Mouse (Mus musculus): Measurements from ENCODE around the gene Krtap3-3. TPM values are rescaled to one million over a fixed set of nuclear protein-coding genes. Genes with fewer than 3 reads are reported as not detected.

Gene Krtap3-3
- polyA plus RNA-seq, 1 experiment: not detected

- TF ChIP-seq CTCF (IDR thresholded peaks at IDR 0.05; ENCODE audit: borderline replicate concordance, extremely low read depth, insufficient read depth, insufficient read length): no peak
- TF ChIP-seq POLR2A (IDR thresholded peaks at IDR 0.05; ENCODE audit: borderline replicate concordance, extremely low read depth, insufficient read depth, insufficient read length, poor library complexity, severe bottlenecking): no peak
- DNase-seq (ENCODE audit: low read depth): no peak
Observed at GRCm38 (mm10) chr11:99559366-99559765, 8.7 kb upstream of the Krtap3-3 start, which contains the start of gene Gm11939. TSS of gene Gm11939 (minus strand) at chr11:99559466.

GRCm38 (mm10) chr11:99557976-99558745 lies 7.5 kb upstream of the Krtap3-3 start:
- no peak for TF ChIP-seq POLR2A (IDR thresholded peaks at IDR 0.05; ENCODE audit: borderline replicate concordance, extremely low read depth, insufficient read depth, insufficient read length, poor library complexity, severe bottlenecking)
- TF ChIP-seq CTCF (IDR thresholded peaks at IDR 0.05; ENCODE audit: borderline replicate concordance, extremely low read depth, insufficient read depth, insufficient read length): no peak
- no peak for DNase-seq (ENCODE audit: low read depth)

DNA sequence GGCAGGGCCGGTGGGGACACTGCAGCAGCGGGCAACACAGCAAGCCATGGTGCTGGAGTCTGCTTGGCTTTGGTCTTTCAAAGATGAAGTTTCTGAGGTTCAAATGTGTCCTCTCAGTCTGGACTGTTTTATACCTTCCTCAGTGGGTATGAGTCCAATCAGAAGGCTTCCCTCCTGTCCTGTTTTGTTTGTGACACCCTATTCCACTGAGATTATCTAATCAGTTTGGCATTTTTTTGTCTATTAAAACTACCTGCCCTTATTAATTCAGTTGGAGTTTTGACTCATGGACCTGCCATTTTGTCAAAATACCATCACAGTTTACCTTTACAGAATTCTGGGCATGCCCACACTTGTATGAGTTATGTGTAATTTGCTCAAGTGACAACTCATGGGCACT lies 6.1 kb upstream of the Krtap3-3 start, which contains the start of gene Krtap3-2:
TSS of gene Krtap3-2 (minus strand) at position 101 of the 400 bp plus-strand sequence.
- no peak for DNase-seq (ENCODE audit: low read depth)
- TF ChIP-seq CTCF (IDR thresholded peaks at IDR 0.05; ENCODE audit: borderline replicate concordance, extremely low read depth, insufficient read depth, insufficient read length) (no peak), POLR2A (IDR thresholded peaks at IDR 0.05; ENCODE audit: borderline replicate concordance, extremely low read depth, insufficient read depth, insufficient read length, poor library complexity, severe bottlenecking) (no peak)

GRCm38 (mm10) chr11:99556195-99556594 lies 5.5 kb upstream of the Krtap3-3 start:
- no peak for DNase-seq (ENCODE audit: low read depth)
- TF ChIP-seq CTCF (IDR thresholded peaks at IDR 0.05; ENCODE audit: borderline replicate concordance, extremely low read depth, insufficient read depth, insufficient read length) (no peak), POLR2A (IDR thresholded peaks at IDR 0.05; ENCODE audit: borderline replicate concordance, extremely low read depth, insufficient read depth, insufficient read length, poor library complexity, severe bottlenecking) (no peak)

GRCm38 (mm10) chr11:99547892-99548291 lies 2.8 kb downstream of the Krtap3-3 start:
- TF ChIP-seq POLR2A (IDR thresholded peaks at IDR 0.05; ENCODE audit: borderline replicate concordance, extremely low read depth, insufficient read depth, insufficient read length, poor library complexity, severe bottlenecking) (no peak), CTCF (IDR thresholded peaks at IDR 0.05; ENCODE audit: borderline replicate concordance, extremely low read depth, insufficient read depth, insufficient read length) (no peak)
- DNase-seq (ENCODE audit: low read depth): no peak

DNA sequence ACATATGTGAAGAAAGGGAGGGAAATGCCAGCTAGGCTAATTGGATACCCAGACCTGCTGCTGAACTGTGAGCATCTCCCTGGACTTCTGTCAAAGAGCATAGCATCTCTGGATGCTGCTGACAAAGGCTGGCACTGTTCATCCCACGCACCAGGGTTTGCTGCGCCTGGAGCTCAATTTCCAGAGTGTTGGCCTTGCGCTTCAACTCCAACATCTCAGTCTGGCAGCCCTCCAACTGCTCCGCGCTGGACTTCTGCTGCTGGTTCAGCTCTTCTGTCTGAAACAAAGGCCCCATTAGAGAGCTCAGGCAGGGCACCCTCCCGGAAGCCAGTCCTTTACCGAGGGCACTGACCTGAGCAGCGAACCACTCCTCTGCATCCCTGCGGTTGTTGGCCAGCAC lies 10.9 kb downstream of the Krtap3-3 start:
- TF ChIP-seq POLR2A (IDR thresholded peaks at IDR 0.05; ENCODE audit: borderline replicate concordance, extremely low read depth, insufficient read depth, insufficient read length, poor library complexity, severe bottlenecking) (no peak), CTCF (IDR thresholded peaks at IDR 0.05; ENCODE audit: borderline replicate concordance, extremely low read depth, insufficient read depth, insufficient read length) (no peak)
- DNase-seq (ENCODE audit: low read depth): peak; percentile 69

GRCm38 (mm10) chr11:99521288-99521860 lies 29.3 kb downstream of the Krtap3-3 start, which contains the start of gene Krt39:
TSS of gene Krt39 (minus strand) at chr11:99521338.
- no peak for DNase-seq (ENCODE audit: low read depth)
- TF ChIP-seq POLR2A (IDR thresholded peaks at IDR 0.05; ENCODE audit: borderline replicate concordance, extremely low read depth, insufficient read depth, insufficient read length, poor library complexity, severe bottlenecking) (no peak), CTCF (IDR thresholded peaks at IDR 0.05; ENCODE audit: borderline replicate concordance, extremely low read depth, insufficient read depth, insufficient read length) (no peak)

GRCm38 (mm10) chr11:99514098-99514497 lies 36.6 kb downstream of the Krtap3-3 start:
- DNase-seq (ENCODE audit: low read depth): no peak
- TF ChIP-seq POLR2A (IDR thresholded peaks at IDR 0.05; ENCODE audit: borderline replicate concordance, extremely low read depth, insufficient read depth, insufficient read length, poor library complexity, severe bottlenecking): no peak
- TF ChIP-seq CTCF (IDR thresholded peaks at IDR 0.05; ENCODE audit: borderline replicate concordance, extremely low read depth, insufficient read depth, insufficient read length): no peak

Other genes starting within 250 kb of the Krtap3-3 start
- 0.04 and 0.05 TPM in 2 replicates for gene Krt25, start 227.9 kb downstream of the Krtap3-3 start, polyA plus RNA-seq (2012; rRNA removed)
- gene Krt26, start 212.9 kb downstream of the Krtap3-3 start, polyA plus RNA-seq (2012; rRNA removed): 0.06 and 0.08 TPM in 2 replicates
- 0.05 TPM in 1 of 2 replicates, not detected in the other for gene Krt27, start 199.8 kb downstream of the Krtap3-3 start, polyA plus RNA-seq (2012; rRNA removed)
- gene Krt28, start 176.0 kb downstream of the Krtap3-3 start, polyA plus RNA-seq (2012; rRNA removed): 0.23 and 0.25 TPM in 2 replicates
- gene Krt10, start 161.5 kb downstream of the Krtap3-3 start, polyA plus RNA-seq (2012; rRNA removed): 11.9 and 20.0 TPM in 2 replicates
- gene Krt12, start 128.6 kb downstream of the Krtap3-3 start, polyA plus RNA-seq (2012; rRNA removed): 0.04 and 0.05 TPM in 2 replicates
- gene Krt20, start 112.7 kb downstream of the Krtap3-3 start, polyA plus RNA-seq (2012; rRNA removed): 0.14 TPM in 1 of 2 replicates, not detected in the other
- 0.08 TPM in 1 of 2 replicates, not detected in the other for gene Krt23, start 57.7 kb downstream of the Krtap3-3 start, polyA plus RNA-seq (2012; rRNA removed)
- gene Krt39, start 29.5 kb downstream of the Krtap3-3 start, polyA plus RNA-seq (2012; rRNA removed): not detected in 2 replicates
- gene Krt40, start 7.7 kb downstream of the Krtap3-3 start, polyA plus RNA-seq (2012; rRNA removed): not detected in 2 replicates
- gene Krtap3-2, start 6.0 kb upstream of the Krtap3-3 start, polyA plus RNA-seq (2012; rRNA removed): not detected in 2 replicates
- gene Gm11939, start 8.6 kb upstream of the Krtap3-3 start, polyA plus RNA-seq (2012; rRNA removed): not detected in 2 replicates
- gene Krtap3-1, start 15.8 kb upstream of the Krtap3-3 start, polyA plus RNA-seq (2012; rRNA removed): not detected in 2 replicates
- not detected in 2 replicates for gene Krtap1-5, start 30.2 kb upstream of the Krtap3-3 start, polyA plus RNA-seq (2012; rRNA removed)
- gene Krtap1-4, start 32.8 kb upstream of the Krtap3-3 start, polyA plus RNA-seq (2012; rRNA removed): not detected in 2 replicates
- gene Krtap1-3, start 40.5 kb upstream of the Krtap3-3 start, polyA plus RNA-seq (2012; rRNA removed): not detected in 2 replicates
- gene Krtap9-3, start 47.2 kb upstream of the Krtap3-3 start, polyA plus RNA-seq (2012; rRNA removed): not detected in 2 replicates
- not detected in 2 replicates for gene Gm11938, start 52.4 kb upstream of the Krtap3-3 start, polyA plus RNA-seq (2012; rRNA removed)
- not detected in 2 replicates for gene Gm11937, start 59.3 kb upstream of the Krtap3-3 start, polyA plus RNA-seq (2012; rRNA removed)
- gene Krtap2-4, start 64.0 kb upstream of the Krtap3-3 start, polyA plus RNA-seq (2012; rRNA removed): not detected in 2 replicates
- gene Gm11562, start 69.6 kb upstream of the Krtap3-3 start, polyA plus RNA-seq (2012; rRNA removed): not detected in 2 replicates
- gene Krtap4-1, start 77.4 kb upstream of the Krtap3-3 start, polyA plus RNA-seq (2012; rRNA removed): not detected in 2 replicates
- not detected in 2 replicates for gene Krtap4-2, start 84.2 kb upstream of the Krtap3-3 start, polyA plus RNA-seq (2012; rRNA removed)
- gene Krtap4-7, start 93.2 kb upstream of the Krtap3-3 start, polyA plus RNA-seq (2012; rRNA removed): not detected in 2 replicates
- gene Gm11555, start 99.4 kb upstream of the Krtap3-3 start, polyA plus RNA-seq (2012; rRNA removed): not detected in 2 replicates
- not detected in 2 replicates for gene Gm11563, start 108.1 kb upstream of the Krtap3-3 start, polyA plus RNA-seq (2012; rRNA removed)
- gene Krtap4-6, start 115.1 kb upstream of the Krtap3-3 start, polyA plus RNA-seq (2012; rRNA removed): not detected in 2 replicates
- gene Gm14190, start 139.9 kb upstream of the Krtap3-3 start, polyA plus RNA-seq (2012; rRNA removed): not detected in 2 replicates
- gene Gm14180, start 183.4 kb upstream of the Krtap3-3 start, polyA plus RNA-seq (2012; rRNA removed): not detected in 2 replicates
- not detected in 2 replicates for gene Gm11595, start 222.0 kb upstream of the Krtap3-3 start, polyA plus RNA-seq (2012; rRNA removed)
- gene Krtap4-8, start 229.8 kb upstream of the Krtap3-3 start, polyA plus RNA-seq (2012; rRNA removed): not detected in 2 replicates
- gene Krtap4-9, start 234.3 kb upstream of the Krtap3-3 start, polyA plus RNA-seq (2012; rRNA removed): not detected in 2 replicates
- not detected in 2 replicates for gene Gm11596, start 242.6 kb upstream of the Krtap3-3 start, polyA plus RNA-seq (2012; rRNA removed)
- not detected in 2 replicates for gene Gm11569, start 248.1 kb upstream of the Krtap3-3 start, polyA plus RNA-seq (2012; rRNA removed)